Mouse (Mus musculus): ENCODE measurements around the gene Pnma5. TPM values are rescaled to one million over a fixed set of nuclear protein-coding genes. Genes with fewer than 3 reads are reported as not detected.
"Not testable (repeated sequence)": the region's sequence is repeated elsewhere in the genome, so short reads cannot be mapped to it uniquely, and the experiment has no call there.

The Pnma5 gene
- total RNA-seq (2021): under 1 TPM in 1 of 2 experiments, not detected in 1; 0.15 TPM

DNA sequence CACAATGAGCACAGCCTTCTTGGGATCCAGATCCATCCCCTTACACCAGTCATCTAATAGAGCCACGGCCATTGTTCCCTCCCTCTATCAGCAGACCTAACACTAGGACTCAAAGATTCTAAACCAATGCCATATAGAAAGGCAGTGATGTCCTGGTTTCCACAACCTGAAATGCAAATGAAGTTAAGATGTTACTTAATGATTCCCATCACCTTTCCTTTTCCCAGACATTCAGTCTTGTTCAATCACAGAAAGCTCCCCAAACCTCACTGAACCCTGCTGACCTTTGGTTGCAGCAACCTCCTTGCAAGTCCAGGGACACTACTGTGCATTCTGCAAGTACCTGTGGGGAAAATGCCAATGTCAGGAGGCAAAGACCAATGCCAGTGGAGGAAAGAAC, at the start of gene Pnma5:
Gene Pnma5 (minus strand): TSS at position 101 of the 400 bp plus-strand sequence.
- intact Hi-C loops (cut with DNase I): no loop called here
- DNase-seq: no peak

DNA sequence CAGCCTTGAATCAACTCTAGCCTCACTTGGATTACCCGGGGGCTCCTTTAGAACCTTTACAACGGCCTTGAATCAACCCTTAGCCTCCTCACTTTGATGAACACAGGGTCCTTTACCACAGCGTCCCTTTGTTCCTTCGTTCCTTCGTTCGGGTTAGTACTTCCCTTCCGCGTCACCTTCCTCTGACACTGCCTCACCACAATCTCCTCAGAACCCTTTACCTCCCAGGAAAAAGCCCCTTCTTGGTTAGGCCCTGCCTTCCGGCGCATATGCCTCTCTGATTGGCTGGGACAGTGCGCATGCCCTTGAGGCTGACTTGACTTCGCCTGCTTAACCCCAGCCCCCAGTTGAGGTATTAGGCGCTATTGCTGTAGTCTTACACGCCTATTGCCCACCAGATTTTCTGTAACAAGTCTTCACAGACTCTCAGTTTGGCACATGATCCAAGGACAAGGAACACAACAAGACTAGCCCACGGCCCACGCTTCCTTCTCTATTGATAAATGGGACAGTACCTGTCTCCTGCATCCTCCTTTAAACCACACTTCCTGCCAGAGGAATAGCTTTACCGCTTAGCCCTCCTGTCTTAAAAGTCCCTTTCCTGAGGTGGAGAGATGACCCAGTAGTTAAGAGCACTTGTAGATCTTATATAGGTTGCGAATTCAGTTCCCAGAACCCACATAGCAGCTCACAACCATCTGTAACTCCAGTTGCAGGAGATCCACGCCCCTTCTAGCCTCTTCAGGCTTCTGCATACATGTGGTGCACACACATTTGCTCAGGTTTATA, 45.6 kb upstream of the Pnma5 start, which contains the start of gene Xlr4a:
Gene Xlr4a (minus strand): TSS at position 212 of the 789 bp plus-strand sequence.
- intact Hi-C loops (cut with DNase I); DNase-seq: not testable (repeated sequence)

DNA sequence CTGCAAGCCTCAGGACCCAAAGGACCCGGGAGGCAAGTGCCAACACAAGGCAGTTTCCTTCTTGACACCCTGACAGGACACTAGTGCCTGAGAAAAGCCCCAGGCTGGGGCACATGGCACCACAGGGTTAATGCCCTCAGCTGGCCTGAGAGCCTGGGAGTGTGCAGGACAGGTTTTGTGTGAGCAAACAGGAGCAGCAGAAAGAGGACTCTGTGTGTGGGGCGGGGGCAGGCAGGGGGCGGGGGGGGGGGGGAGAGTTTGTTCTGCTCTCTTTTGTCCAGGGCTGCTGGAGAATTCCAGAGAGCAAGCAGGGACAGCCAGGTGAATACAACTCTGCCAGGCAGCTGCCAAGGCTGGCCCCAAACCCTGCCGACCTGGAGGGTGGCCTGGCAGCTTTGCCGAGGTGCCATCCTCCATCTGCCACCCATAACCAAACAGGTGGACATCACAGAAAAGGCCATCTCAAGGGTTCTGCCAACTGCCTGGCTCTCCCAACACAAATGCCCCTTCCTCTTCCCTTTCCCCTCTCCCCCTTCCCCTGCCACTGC, 29.9 kb upstream of the Pnma5 start:
- intact Hi-C loops (cut with DNase I); DNase-seq: not testable (repeated sequence)

DNA sequence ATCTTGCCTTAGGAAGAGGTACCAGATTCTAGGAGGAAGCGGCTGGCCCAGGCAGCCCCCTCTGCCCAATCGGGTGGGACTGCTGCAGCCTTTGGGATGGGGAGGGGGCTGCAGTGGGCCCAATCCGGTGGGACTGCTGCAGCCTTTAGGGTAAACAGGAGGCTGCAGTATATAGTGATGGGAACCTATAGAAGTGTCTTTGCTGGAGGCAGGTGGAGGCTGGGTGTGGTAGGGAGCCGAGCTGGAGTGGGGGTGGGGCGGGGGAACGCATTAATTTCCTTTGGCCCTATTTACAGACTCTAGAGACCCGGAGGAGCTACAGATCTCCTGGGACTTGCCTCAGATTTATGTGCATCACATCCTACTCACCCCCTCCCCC, 27.5 kb upstream of the Pnma5 start, which contains the start of gene Pnma3:
Gene Pnma3 (plus strand): TSS at position 373 of the 379 bp plus-strand sequence.
- no peak for DNase-seq
- intact Hi-C loops (cut with DNase I): no loop called here

DNA sequence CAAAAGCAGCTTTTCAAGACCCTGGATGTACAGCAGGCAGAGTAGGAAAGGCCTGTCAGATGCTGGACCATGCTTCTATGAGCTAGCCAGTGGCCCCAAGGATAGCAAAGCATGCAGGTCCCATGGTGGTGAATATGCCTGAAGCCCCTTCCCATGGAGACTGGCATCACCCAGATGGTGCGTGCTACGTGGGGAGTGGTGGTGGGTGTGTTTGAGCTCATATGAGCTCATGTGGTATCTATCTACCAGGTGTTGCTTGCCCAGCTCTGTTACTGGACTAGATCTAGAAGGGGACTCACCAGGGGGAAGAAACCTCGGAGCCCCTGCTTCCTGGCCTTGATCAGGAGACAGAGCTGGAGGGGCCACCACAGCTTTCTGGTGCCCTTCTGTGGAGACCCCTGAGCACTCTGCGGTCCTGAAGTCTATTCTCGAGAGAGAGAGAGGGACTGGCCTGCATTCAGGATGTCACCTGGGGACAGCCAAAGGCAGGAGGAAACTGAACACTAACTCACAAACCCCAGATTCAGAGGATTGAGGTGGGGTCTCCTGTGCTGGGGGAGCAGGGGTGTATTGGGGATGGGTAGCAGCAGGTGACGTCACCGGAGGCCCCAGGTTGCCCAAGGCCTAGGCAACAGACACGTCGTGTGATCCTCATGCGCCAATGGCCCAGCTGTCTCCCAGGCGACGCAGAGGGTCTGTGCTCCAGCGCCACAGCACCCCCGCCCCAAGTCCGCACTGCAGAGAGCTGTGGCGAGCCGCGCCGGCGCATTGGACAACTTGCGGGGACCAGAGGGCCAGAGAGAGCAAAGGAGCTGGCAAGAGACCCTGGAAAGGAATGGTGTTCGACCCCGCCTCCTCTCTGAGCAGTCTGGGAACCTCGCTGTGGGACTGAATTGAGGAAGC, 26.9 kb upstream of the Pnma5 start:
- DNase-seq: peak in 1 of 2 experiments; percentile 6
- intact Hi-C loops (cut with DNase I): no loop called here

DNA sequence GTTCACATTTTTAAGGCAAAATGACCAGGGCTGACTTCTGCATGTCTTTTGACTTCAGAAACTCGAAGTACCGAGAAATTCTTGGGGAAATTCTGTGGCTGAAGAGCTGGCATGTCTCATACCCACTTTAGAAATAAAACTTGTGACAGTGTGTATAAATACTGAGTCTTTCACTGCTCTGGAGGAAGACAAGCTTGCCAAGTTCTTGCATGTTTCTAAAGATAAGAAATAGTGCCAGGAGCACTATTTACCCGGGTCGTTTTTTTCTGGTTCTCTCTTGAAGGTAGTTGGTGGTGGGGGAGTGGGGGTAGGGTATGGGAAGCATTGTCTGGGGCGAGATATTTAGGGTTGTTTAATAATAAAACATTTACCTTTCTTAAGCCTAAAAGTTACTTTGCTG, 25.4 kb upstream of the Pnma5 start:
- no peak for DNase-seq
- intact Hi-C loops (cut with DNase I): no loop called here

DNA sequence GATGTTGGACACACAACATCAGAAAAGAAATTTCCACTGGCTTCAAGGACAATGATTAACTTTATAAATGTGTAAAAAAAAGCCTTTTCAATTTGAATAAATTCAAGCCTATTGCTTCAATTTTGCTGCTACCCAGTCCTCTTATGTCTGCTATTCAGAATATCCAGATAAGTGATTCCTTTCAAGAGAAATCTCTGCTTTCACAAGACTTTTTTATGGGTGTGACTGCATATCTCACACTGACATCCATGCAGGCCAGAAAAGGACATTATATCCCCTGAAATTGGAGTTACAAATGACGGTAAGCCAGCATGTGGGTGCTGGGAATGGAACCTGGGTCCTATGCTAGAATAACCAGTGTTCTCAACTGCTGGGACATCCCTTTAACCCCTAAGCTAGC, 24.6 kb upstream of the Pnma5 start:
- DNase-seq: no peak
- intact Hi-C loops (cut with DNase I): no loop called here

DNA sequence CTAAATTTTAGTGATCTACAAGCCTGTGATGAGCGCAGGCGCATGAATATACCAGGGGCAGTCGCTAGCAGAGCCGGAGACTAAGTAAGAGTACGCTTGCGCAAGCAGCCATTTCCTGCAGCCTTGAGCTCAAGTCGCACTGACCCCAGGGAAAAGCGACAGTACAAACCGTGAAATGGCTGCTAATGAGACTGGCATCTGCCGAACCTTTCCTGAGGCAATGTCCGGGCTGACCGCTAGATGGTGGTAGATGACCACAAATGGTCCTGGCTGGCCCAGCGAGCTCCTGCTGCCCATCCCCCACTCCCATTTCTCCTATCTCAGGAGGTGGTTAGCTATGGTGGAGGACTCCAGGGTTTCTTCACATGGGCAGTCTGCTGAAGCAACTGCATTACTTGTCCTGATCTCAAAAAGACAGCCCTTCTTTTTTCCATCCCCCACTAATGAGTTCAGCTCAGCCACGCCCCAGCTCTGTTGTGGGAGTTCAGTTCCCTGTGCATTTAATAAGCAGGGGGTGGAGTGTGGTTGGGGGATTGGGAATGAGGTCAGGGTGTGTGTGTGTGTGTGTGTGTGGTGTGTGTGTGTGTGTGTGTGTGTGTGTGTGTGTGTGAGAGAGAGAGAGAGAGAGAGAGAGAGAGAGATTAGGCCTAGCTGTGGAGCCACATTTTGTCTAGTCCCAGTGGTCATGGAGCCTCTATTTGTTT, 17.1 kb upstream of the Pnma5 start:
- peak; percentile 95 for DNase-seq
- intact Hi-C loops (cut with DNase I): loop anchor here (5.0 to 10.0 kb wide), 6 partner anchors 378 to 1361 kb away; partner anchors contain the start of gene Slc6a8

DNA sequence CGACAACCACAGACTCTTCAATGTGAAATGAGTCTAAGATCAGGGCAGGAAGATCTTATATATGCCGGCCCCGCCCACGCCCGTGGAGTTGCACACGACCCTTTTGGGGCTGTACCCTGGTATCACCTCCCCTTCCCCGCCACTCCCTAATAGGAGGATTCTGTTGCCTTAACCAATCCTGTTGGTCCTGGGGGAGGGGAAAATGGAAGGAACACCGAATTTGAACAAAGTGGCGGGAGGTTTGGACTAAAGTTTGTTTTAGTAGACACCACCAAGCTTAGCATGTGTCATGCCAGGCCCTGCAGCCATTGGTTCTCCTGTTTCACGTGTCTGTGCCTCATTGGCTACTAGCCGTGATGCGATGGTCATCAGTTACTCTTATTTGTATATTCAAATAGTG, 2.8 kb upstream of the Pnma5 start:
- intact Hi-C loops (cut with DNase I): no loop called here
- DNase-seq: no peak

DNA sequence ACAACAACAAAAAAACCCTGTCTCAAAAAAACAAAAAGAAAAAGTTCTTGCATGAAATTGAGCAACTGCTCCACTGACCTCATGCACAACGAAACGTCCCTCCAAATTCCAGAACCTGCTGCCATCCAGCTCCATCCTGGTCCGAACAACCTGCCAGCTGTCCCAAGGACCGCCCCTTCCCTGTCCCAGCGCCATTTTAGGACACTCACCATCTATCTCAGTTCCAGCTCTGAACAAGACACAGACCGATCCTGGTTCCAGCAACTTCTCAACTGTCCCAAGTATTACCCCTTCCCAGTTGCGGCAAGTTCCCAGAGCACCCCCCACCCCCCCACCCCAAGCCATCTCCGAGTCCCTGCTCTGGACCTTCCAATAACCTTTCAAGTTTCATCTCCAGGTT, 1.9 kb upstream of the Pnma5 start:
- DNase-seq: no peak
- intact Hi-C loops (cut with DNase I): no loop called here

DNA sequence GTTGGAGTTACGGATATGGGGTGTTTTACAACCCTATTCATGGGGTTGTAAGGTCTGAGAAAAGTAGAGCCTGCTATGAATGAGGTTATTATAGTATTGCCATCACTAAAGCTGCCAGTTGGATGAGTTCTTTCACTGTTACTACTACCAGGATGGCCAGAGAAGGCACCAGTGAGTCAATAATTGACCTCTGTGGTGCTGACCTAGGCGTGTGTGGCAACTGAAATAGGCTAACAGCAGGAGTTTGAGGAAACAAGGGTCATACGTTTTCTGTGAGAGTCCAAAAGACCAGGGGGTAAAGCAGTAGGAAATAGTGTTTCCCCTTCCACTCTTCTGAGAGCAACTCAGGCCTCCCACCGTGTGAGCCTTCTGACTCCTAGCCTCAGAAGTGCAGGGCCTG, 24.1 kb downstream of the Pnma5 start:
- no peak for DNase-seq
- intact Hi-C loops (cut with DNase I): no loop called here

DNA sequence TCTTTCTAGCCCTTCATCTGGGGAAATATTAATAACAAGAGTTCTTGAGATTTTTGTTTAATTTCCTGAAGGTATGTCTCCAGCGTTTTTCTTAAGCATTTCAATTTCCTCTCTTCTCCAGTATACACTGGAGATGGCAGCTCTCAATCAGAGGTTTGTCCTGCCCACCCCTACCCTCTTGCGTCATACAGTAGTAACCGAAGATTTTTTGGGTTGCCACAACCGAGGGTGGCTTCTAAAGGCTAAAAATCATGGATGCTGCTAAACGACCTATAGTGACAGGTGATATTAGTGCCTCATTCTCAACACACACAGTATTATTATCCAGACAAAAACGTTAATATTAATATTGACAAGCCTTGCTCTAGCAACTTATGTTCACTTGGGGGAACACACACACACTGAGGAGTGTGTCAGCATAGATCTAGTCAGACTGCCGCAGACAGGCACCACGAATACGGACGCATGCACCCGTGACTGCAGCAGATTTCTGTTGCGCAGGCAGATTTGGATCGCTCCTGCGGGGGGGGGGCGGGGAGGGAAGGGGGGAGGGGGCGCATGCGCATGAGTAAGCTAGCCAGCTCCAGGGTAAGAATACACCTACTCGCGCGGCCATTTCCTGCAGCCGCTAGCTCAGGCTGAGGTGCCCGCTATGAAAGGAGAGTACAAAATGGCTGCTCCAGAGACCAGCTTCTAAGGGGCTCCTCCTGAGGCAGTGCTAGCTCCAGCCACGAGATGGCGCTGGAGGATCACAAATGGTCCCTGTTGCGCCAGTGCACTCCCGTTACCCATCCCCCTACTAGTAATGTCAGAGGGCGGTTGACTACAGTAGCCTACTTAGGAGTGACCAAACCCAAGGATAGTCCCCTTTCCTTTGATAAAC, 29.1 kb downstream of the Pnma5 start:
- intact Hi-C loops (cut with DNase I): loop anchor here (2.0 kb wide), 1 partner anchor 647 kb away; no protein-coding TSS in a partner anchor
- DNase-seq: peak; percentile 94 to 95

DNA sequence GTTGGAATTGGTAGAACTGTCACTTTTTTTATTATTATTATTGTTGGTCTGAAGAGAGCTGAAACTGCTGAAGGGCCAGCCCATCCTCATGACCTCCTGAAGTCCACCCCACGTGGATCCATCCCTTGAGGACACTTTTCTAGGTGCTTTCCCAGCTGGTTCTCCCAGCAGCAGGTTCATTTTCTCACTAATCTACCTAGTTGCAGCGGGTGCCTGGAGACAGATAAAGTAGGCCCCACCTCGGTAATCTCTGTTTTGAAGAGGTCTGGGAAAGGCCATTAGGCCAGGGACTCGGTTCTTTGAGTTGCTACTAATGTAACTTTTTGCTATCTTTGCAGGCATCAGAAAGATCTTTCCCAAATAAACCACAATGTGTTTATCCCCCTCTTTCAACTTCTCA, 31.2 kb downstream of the Pnma5 start:
- DNase-seq: no peak
- intact Hi-C loops (cut with DNase I): no loop called here

DNA sequence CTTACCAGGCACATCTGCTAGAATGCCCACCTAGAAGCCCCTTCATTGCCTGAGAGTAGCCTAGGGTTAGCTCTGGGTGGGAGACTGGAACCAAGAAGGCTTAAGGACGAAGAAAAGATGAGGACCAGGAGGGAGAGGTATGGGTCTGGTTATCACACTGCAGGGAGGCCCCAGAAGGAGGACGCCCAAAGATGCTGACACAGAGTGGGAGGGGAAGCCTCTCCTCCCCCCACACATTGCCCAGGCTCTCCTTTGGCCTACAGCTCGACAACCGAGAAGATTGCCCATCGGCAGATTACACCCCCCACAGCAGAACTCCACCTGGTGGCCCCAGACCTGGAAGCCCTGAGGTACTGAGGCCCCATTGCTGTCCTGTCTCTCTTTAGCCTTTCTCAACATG, 33.8 kb downstream of the Pnma5 start:
- no peak for DNase-seq
- intact Hi-C loops (cut with DNase I): no loop called here

DNA sequence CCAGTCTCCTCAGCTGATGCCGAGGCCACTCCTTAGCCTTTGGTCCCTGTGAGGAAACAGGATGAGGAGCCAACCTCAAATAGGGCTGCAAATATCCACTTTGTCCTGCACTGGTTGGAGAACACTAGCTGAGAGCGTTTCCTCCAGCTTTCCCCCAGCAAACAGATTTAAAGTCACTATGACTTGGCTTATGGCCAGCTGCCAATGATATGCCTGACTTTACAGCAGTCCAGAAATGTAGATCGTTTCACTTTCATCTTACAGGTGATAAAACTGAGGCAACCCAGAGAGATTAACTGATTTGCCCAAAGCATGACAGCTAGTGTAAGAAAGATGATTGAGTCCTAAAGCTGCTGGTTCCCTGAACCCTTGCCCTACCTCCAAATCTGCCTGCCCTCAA, 41.4 kb downstream of the Pnma5 start:
- DNase-seq: no peak
- intact Hi-C loops (cut with DNase I): no loop called here

DNA sequence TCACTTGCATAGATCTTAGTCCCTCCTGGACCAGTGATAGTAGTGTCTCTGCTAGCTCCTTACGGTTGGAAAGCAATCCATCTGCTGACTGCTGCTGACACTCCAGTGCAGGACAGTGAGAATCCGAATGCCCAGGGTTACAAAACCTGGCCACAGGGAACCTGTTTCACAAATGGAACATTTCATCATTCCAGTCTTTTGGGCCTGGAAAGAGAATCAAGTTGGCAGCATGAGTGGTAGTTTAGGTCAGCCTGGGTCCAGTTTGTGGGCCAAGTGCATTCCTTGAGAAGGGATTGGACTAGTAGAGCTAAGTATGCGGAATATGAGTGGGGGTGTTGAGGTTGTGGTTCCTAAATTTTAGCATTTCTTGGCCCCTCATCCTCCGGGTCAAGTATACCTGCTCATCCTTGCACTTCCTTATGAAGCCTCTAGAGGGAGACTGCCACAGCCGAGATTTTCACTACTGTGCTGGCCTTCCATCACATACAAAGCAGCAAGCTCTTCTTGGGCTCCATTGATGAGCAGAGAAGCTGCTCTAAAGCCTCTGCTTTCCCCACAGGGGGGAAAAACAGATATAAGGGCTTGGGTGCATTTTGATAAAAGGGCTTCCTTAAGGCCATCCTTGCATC, 44.5 kb downstream of the Pnma5 start:
- intact Hi-C loops (cut with DNase I): no loop called here
- DNase-seq: no peak

DNA sequence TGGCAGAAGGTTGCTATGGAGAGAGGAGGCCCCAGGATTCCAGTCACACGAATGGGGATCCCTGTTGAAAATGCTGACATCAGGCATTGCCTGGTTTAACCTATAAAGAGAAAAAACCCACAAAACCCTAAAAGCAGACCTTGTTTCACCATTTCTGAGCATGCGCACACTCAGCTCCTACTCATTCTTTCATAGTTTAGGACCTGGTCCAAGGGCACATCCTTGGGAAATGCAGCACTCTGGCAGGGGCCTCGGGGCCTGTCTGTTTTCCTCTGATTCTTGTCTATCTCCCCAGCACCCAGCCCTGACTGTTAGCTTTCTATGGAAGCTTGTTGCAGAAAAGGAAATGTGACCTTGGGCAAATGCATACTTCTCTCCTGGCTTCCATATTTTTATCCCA, 46.3 kb downstream of the Pnma5 start:
- DNase-seq: no peak

DNA sequence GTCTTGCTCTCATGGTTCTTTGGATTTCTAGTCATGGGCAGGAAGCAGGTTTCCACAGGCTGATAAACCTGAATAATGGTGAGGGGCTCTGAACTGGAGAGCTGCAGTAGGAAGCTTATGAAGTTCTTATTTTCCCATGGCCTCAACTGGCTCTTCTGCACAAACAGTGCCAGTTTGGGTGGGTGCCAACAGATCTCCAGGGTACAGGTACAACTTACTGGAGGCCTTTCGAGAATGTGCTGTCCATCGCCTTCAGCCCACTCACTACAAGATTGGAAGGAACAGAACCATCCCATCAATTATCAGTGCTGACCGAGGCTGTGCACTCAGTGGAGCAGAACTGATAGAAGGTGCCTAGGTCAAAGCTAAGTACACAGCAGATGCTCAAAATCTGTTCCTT, 48.5 kb downstream of the Pnma5 start:
- intact Hi-C loops (cut with DNase I): no loop called here

More for the DNA sequence above, 46.3 kb downstream of the Pnma5 start:
- intact Hi-C loops (cut with DNase I): no loop called here

DNA sequence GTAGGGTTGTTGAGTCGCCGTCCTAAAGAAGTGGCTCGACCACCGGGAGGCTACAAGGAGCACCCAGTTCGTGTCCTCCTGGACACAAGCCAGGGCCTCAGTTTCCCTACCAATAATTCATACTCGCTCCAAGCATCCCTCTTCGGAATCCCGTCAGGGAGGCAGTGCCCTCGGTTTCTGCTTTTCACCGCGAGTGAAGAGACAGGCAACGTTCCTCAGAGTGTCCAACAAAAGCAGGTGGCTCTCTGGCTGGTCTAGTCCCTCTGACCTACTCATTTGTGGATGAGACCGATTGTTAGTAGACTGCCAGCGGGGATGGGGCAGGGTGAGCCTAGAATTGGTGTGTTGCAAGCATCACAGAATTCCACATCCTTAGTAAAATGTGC, 49.4 kb downstream of the Pnma5 start:
- intact Hi-C loops (cut with DNase I): no loop called here
- DNase-seq: no peak

More for the DNA sequence above, 48.5 kb downstream of the Pnma5 start:
- DNase-seq: no peak
